Mouse (Mus musculus): ENCODE measurements around the gene Foxp1.

DNA sequence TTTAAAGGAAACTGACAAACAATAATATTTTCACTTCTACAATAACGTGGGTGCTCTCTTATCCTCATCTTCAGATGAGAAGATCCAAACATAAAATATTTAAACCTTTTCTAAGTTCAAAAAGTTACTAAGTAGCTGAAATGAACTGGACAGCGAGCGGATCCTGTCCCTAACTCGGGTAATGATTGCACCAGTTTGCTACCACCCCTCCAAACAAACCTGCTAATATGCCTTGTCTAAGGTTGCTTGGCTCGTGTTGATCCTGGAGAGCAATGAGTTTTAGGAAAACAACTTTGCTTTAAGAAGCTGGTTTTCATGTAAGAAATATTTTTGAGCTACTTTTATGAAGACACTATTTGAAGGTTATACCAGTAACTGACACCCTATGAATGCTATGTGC, 197.1 kb downstream of the Foxp1 start:
- TF ChIP-seq CTCF (IDR thresholded peaks at IDR 0.05; ENCODE audit: low read depth) (no peak), EP300 (IDR thresholded peaks at IDR 0.05; ENCODE audit: low read depth) (no peak)
